Mouse (Mus musculus): ENCODE measurements around the gene Txnrd2. TPM values are rescaled to one million over a fixed set of nuclear protein-coding genes. Genes with fewer than 3 reads are reported as not detected.

The Txnrd2 gene
- polyA plus RNA-seq, 1 experiment from 2014 or later, result 22.5 TPM

DNA sequence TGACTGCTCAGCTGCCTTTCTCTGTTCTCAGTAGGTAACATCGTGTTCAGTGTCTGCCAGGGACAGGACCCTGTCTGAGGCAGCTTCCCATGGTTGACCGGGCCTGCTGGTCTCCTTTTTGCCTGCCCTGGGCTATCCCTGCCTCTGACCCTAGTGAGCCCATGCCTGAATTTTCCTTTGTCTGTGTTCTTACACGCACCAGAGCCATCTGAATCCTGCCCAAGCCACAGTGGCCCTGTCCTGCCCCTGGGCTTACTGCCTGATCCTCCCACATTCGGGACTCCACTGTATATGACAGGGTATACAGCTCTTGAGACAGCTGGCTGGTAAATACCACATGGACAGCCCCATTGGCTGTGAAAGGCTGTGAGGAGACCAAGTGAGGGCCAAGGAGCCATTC is 16.4 kb upstream of the Txnrd2 start:
- no peak for ATAC-seq (ENCODE audit: low FRiP score, low read depth)
- Histone ChIP-seq H3K4me3 (no peak overlapping the region), H3K4me1 (peaks cover 31% of the 10 kb centered on the region)

DNA sequence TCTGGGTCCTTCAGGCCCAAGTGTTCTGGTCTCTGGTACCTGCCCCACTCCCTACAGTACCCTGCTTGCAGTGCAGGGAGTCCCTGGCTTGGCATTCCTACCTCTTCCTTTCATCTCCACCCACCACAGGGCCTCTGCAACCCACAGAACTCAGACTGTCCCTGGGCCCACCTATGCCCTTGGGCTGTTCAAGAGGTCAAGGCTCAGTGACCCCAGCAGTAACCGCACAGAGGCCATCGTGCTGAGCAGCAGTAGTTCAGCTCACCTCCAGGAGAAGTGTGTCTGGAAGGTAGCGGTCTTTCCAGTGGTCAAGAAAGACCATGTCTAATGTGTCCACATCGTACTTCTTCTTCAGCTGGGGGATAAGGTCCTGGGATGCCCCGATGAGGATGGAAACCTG is 15.8 kb upstream of the Txnrd2 start:
- H3K9me3 ChIP-seq, result no peaks in the 10 kb centered on the region
- H3K4me2 ChIP-seq (replicated peaks), result no peak overlapping the region
- H3K36me3 ChIP-seq, result peaks cover 59% of the 10 kb centered on the region
- WGBS, result 78% methylated on average over 5 of the region's 5 CpGs
- no peak overlapping the region for H3K4me3 ChIP-seq
- no peak for ATAC-seq (ENCODE audit: low FRiP score, low read depth)
- H3K4me1 ChIP-seq, result peaks cover 26% of the 10 kb centered on the region
- H3K27ac ChIP-seq (replicated peaks), result no peak overlapping the region
- no peak overlapping the region for H3K9ac ChIP-seq (replicated peaks)
- H3K27me3 ChIP-seq, result no peaks in the 10 kb centered on the region

More for the DNA sequence above, 16.4 kb upstream of the Txnrd2 start:
- H3K4me2 ChIP-seq (replicated peaks), result no peak overlapping the region
- H3K9ac ChIP-seq (replicated peaks), result no peak overlapping the region
- H3K27me3 ChIP-seq, result no peaks in the 10 kb centered on the region
- H3K36me3 ChIP-seq, result peaks cover 62% of the 10 kb centered on the region
- peak overlapping the region; percentile 56 for H3K27ac ChIP-seq (replicated peaks)
- no peaks in the 10 kb centered on the region for H3K9me3 ChIP-seq
- 70% methylated on average over 4 of the region's 4 CpGs for WGBS

DNA sequence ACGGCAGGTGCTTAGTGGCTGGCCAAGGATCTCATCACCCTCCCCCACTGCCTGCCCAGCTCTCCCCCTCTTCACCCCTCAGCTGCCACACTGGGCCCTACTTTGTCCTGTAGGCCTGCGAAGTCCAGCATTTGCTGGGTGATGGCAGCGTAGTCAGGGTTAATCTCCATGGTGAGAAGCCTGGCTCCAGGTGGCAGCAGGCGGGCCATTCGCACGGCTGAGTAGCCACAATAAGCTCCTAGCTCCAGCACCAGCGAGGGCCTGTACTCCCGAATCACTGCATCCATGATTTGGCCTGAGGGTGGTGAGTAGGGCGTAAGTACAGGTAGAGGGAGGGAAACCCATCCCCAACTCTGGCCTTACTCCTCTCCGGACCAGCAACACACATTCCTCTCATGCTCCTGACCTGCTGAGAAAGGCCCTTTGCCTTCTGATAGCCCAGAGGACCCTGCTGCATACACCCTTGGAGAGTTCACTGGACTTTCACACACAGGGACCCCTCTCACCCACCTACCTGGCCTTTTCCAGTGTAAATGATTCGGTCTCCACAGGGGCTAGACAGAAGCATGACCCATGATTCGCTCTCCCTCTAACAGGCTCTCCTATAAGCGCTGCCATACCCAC is 15.0 kb upstream of the Txnrd2 start:
- H3K9me3 ChIP-seq, result no peaks in the 10 kb centered on the region
- no peak overlapping the region for H3K4me3 ChIP-seq
- WGBS, result 44% methylated on average over 13 of the region's 13 CpGs
- no peaks in the 10 kb centered on the region for H3K27me3 ChIP-seq
- H3K4me2 ChIP-seq (replicated peaks), result 0 out of 2 replicates have a peak overlapping the region, but pooled peaks have one; percentile 4
- peaks cover 19% of the 10 kb centered on the region for H3K4me1 ChIP-seq
- H3K36me3 ChIP-seq, result peaks cover 55% of the 10 kb centered on the region
- no peak overlapping the region for H3K9ac ChIP-seq (replicated peaks)
- H3K27ac ChIP-seq (replicated peaks), result peak overlapping the region; percentile 49
- peak; percentile 13; the same call in 1 of the 2 replicates for ATAC-seq (ENCODE audit: low FRiP score, low read depth)

DNA sequence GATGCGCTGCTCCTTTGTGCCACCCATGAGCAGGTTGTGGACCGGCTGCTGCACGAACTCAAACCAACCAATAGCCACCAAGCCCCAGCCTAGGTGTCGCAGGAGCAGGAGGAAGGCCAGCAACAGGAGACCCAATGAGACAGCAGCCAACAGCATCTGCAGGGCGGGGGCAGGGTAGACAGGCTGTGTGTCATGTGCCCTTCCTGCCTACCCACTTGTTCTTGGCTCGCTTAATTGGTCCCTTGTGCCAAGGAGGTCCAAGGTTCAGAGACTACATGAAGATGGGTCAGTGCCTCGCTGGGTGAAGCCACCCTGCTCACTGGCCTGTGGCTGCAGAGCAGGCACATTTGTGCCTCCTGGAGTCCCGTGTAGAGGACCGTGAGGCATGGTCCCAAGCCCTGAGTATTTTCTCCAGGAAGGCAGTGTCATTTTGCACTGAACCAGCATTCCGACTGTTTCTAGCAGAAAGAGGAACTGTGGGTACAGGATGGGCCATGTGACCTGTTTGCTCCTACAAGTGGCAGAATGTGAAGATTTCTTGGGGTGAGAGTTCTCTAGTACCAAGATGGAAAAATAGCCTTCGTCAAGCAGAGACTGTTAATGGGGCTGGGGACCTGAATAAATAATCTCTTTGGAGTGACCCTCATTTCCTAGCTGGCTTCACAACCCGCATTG is 14.2 kb upstream of the Txnrd2 start:
- peaks cover 49% of the 10 kb centered on the region for H3K36me3 ChIP-seq
- H3K9me3 ChIP-seq, result no peaks in the 10 kb centered on the region
- H3K4me3 ChIP-seq, result no peak overlapping the region
- H3K27ac ChIP-seq (replicated peaks), result no peak overlapping the region
- ATAC-seq (ENCODE audit: low FRiP score, low read depth), result 0 out of 2 replicates have a peak, but pooled peaks have one; percentile 14
- no peak overlapping the region for H3K4me2 ChIP-seq (replicated peaks)
- peaks cover 19% of the 10 kb centered on the region for H3K4me1 ChIP-seq
- no peaks in the 10 kb centered on the region for H3K27me3 ChIP-seq
- H3K9ac ChIP-seq (replicated peaks), result no peak overlapping the region
- 87% methylated on average over 12 of the region's 12 CpGs for WGBS

GRCm38 (mm10) chr16:18413032-18413816 is 13.0 kb upstream of the Txnrd2 start:
- Histone ChIP-seq H3K27me3 (no peaks in the 10 kb centered on the region), H3K27ac (replicated peaks) (no peak overlapping the region), H3K9ac (replicated peaks) (no peak overlapping the region), H3K9me3 (no peaks in the 10 kb centered on the region), H3K4me1 (peaks cover 17% of the 10 kb centered on the region), H3K36me3 (peaks cover 39% of the 10 kb centered on the region), H3K4me3 (no peak overlapping the region), H3K4me2 (replicated peaks) (no peak overlapping the region)
- no peak for ATAC-seq (ENCODE audit: low FRiP score, low read depth)
- WGBS, result 91% methylated on average over 7 of the region's 7 CpGs

DNA sequence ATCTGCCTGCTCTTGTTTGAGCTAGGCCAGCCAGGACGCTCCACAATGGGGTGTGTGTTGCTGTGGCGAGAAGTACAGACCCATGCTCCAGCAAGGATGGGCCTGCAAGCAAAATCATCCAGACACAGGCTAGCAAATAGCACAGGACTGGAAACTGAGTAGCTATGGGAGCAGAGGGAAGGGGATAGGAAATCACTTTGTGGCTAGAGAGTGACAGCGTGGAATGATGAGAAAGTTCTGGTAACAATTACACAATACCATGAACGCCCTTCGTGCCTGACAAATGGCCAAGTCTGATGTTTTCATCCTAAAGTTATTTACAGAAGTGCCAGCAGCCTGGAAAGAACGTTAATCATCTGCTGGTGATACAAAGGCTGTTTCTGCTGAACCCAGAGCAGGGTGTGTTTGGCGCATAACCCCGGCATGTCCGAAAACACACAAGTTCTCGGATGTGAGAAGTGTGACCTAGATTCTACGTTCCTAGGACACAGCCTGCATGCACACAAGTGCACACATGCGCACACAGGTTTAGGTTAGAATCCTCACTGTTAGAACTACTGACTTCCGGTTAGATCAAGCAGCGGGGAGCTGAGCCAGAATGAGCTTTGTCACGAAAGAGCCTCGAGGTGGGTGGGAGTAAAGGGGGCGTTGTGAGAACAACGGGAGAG is 10.0 kb upstream of the Txnrd2 start:
- H3K4me3 ChIP-seq, result no peak overlapping the region
- H3K36me3 ChIP-seq, result peaks cover 18% of the 10 kb centered on the region
- peaks cover 9% of the 10 kb centered on the region for H3K4me1 ChIP-seq
- H3K9me3 ChIP-seq, result no peaks in the 10 kb centered on the region
- no peak overlapping the region for H3K4me2 ChIP-seq (replicated peaks)
- no peak overlapping the region for H3K9ac ChIP-seq (replicated peaks)
- WGBS, result 86% methylated on average over 18 of the region's 18 CpGs
- H3K27ac ChIP-seq (replicated peaks), result no peak overlapping the region
- H3K27me3 ChIP-seq, result no peaks in the 10 kb centered on the region
- ATAC-seq (ENCODE audit: low FRiP score, low read depth), result no peak

GRCm38 (mm10) chr16:18416837-18417236 is 9.3 kb upstream of the Txnrd2 start:
- peaks cover 14% of the 10 kb centered on the region; the same call in 1 of the 2 replicates for H3K36me3 ChIP-seq
- ATAC-seq (ENCODE audit: low FRiP score, low read depth), result no peak
- no peak overlapping the region for H3K27ac ChIP-seq (replicated peaks)

GRCm38 (mm10) chr16:18417491-18417890 is 8.7 kb upstream of the Txnrd2 start:
- no peak overlapping the region for H3K4me3 ChIP-seq
- H3K27me3 ChIP-seq, result no peaks in the 10 kb centered on the region
- H3K4me2 ChIP-seq (replicated peaks), result no peak overlapping the region
- H3K9me3 ChIP-seq, result no peaks in the 10 kb centered on the region
- no peak for ATAC-seq (ENCODE audit: low FRiP score, low read depth)
- no peaks in the 10 kb centered on the region for H3K4me1 ChIP-seq
- H3K36me3 ChIP-seq, result peaks cover 20% of the 10 kb centered on the region; the same call in 1 of the 2 replicates
- 90% methylated on average over 5 of the region's 5 CpGs for WGBS
- H3K9ac ChIP-seq (replicated peaks), result no peak overlapping the region
- no peak overlapping the region for H3K27ac ChIP-seq (replicated peaks)

More at GRCm38 (mm10) chr16:18416837-18417236, 9.3 kb upstream of the Txnrd2 start:
- H3K4me3 ChIP-seq, result no peak overlapping the region
- no peaks in the 10 kb centered on the region for H3K9me3 ChIP-seq
- no peaks in the 10 kb centered on the region for H3K27me3 ChIP-seq
- H3K9ac ChIP-seq (replicated peaks), result no peak overlapping the region
- H3K4me1 ChIP-seq, result peaks cover 3% of the 10 kb centered on the region
- no peak overlapping the region for H3K4me2 ChIP-seq (replicated peaks)
- 93% methylated on average over 3 of the region's 3 CpGs for WGBS

DNA sequence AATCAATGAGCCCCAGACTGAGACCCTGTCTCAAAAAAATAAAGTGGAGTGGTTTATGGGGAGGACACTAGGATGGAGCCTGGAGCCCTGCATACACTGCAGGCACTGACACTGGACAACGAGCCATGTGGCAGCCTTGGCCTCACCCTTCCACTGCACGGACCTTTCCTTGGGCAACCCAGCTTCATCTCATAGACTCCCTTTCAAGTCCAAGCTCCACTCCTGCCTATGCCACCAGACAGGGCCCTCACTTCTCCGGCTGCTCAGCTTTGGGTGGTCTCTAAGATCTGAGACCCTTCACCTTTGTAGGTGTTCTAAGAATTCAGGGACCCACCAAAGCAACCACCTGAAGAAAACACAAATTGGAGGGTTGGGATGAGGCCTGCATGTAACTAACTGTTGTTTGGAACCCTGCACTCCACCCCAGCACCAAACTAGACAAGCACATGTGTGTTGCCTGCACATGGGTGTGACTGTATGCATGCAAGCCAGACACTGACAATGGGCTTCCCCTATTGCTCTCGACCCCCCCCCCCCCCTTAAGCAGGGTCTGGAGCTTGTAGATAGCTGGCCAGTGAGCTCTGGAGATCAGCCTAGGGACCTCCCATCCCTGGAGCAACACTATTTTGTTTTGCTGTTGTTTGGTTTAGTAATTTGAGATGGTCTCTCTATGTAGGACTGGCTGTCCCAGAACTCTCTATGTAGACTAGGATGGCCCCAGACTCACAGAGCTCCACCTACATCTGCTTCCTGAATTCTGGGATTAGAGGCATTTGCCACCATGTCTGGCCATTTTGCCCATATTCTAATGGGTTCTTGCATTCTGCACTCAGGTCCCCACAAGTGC is 7.2 kb upstream of the Txnrd2 start:
- no peaks in the 10 kb centered on the region for H3K27me3 ChIP-seq
- 91% methylated on average over 4 of the region's 4 CpGs for WGBS
- H3K9me3 ChIP-seq, result no peaks in the 10 kb centered on the region

GRCm38 (mm10) chr16:18419603-18420026 is 6.6 kb upstream of the Txnrd2 start:
- H3K9ac ChIP-seq (replicated peaks), result no peak overlapping the region
- ATAC-seq (ENCODE audit: low FRiP score, low read depth), result no peak
- peaks cover 24% of the 10 kb centered on the region for H3K36me3 ChIP-seq
- no peaks in the 10 kb centered on the region for H3K27me3 ChIP-seq
- no peaks in the 10 kb centered on the region for H3K9me3 ChIP-seq
- 100% methylated on average over 1 of the region's 1 CpGs for WGBS
- peaks cover 8% of the 10 kb centered on the region; the same call in 1 of the 2 replicates for H3K4me1 ChIP-seq
- no peak overlapping the region for H3K4me2 ChIP-seq (replicated peaks)
- H3K4me3 ChIP-seq, result no peak overlapping the region
- H3K27ac ChIP-seq (replicated peaks), result no peak overlapping the region

More for the DNA sequence above, 7.2 kb upstream of the Txnrd2 start:
- ATAC-seq (ENCODE audit: low FRiP score, low read depth), result no peak
- Histone ChIP-seq H3K4me2 (replicated peaks) (no peak overlapping the region), H3K36me3 (peaks cover 24% of the 10 kb centered on the region), H3K4me3 (no peak overlapping the region), H3K27ac (replicated peaks) (no peak overlapping the region), H3K9ac (replicated peaks) (no peak overlapping the region), H3K4me1 (0 out of 2 replicates have a peak, but pooled peaks cover 2% of the 10 kb centered on the region)

DNA sequence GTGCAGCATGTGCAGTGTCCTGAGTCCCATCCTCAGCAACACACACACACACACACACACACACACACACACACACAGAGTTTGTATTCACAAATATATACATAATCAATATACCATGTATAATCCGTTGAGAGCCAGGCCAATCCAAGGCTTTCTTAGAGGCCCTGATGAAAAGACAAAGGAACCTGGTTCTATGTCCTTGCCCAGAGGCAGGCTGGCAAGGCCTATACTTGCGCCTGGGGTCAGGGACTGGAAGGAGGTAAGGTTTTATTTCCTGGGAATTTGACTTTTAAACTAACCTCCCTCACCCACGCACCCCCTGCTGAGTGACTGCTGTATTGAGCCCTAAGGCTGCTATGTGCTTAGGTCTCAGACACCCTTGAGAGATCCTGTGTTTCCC is 5.6 kb upstream of the Txnrd2 start:
- no peak for ATAC-seq (ENCODE audit: low FRiP score, low read depth)
- H3K36me3 ChIP-seq, result peaks cover 19% of the 10 kb centered on the region
- no peak overlapping the region for H3K4me3 ChIP-seq
- no peaks in the 10 kb centered on the region for H3K9me3 ChIP-seq
- no peak overlapping the region for H3K9ac ChIP-seq (replicated peaks)
- peaks cover 16% of the 10 kb centered on the region for H3K4me1 ChIP-seq
- H3K4me2 ChIP-seq (replicated peaks), result no peak overlapping the region
- H3K27ac ChIP-seq (replicated peaks), result no peak overlapping the region
- 75% methylated on average over 3 of the region's 3 CpGs for WGBS
- H3K27me3 ChIP-seq, result no peaks in the 10 kb centered on the region

All from midbrain, embryonic 12.5 days (tissue).